Mouse (Mus musculus) adrenal gland, adult 10 weeks (tissue): ENCODE data around the gene Pip4k2b. TPM values are rescaled to one million over a fixed set of nuclear protein-coding genes. Genes with fewer than 3 reads are reported as not detected.

Experiments
- polyA plus RNA-seq: library from polyadenylated mRNA; stranded (reverse); fragments of 350-450 nt; fragmentation: Illumina TruSeq; extraction: RNeasy Lipid Tissue Mini Kit (QIAGEN cat#74804); gene quantifications from one replicate; pipeline ENCODE4 v1.2.3, GENCODE M21; 2014; ENCODE audit warnings: low read depth, low replicate concordance

Gene Pip4k2b
- polyA plus RNA-seq, result 17.1 TPM

GRCm38 (mm10) chr11:97744063-97744717 lies at the start of gene Pip4k2b:
Pip4k2b (minus strand) TSS chr11:97744704.

DNA sequence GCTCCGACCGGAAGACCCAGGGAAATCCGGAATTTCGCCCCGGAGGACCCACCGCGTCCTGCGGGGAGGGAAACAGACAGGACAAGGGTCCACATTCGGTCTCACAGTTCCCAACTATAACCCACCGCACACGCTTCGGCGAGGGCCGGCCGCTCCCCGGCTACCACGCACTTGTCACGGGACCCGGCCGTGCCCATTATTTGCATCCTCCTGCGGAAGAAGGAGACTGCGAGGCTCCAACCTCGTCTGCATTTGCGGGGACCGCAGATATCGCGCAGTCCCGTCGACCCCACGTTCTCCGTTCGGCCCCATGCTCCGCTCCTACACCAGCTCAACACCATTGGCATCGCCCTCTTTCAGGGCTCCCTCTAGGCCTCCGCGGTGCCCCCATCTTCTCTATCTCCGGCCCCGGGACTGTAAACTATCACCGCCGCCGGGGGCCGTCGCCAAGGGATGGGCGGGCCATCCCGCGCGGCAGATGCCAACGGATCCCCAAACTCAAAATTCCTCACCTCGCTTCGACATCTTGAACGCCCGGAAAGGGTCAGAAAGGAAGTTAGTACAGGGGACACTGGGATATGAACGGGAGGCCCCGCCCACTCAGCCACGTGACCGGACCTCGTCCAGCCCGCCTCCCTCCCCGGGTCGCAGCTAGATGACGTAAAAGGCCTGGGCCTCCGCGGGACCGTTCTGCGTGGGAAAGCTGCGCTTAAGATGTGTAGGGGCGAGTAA lies 37.5 kb upstream of the Pip4k2b start, which contains the start of gene Rpl23:
TSS of gene Rpl23 (minus strand) at position 606 of the 732 bp plus-strand sequence.

GRCm38 (mm10) chr11:97775808-97776496 lies 31.4 kb upstream of the Pip4k2b start, which contains the start of gene 1700001P01Rik:
1700001P01Rik (minus strand) TSS chr11:97775918.

DNA sequence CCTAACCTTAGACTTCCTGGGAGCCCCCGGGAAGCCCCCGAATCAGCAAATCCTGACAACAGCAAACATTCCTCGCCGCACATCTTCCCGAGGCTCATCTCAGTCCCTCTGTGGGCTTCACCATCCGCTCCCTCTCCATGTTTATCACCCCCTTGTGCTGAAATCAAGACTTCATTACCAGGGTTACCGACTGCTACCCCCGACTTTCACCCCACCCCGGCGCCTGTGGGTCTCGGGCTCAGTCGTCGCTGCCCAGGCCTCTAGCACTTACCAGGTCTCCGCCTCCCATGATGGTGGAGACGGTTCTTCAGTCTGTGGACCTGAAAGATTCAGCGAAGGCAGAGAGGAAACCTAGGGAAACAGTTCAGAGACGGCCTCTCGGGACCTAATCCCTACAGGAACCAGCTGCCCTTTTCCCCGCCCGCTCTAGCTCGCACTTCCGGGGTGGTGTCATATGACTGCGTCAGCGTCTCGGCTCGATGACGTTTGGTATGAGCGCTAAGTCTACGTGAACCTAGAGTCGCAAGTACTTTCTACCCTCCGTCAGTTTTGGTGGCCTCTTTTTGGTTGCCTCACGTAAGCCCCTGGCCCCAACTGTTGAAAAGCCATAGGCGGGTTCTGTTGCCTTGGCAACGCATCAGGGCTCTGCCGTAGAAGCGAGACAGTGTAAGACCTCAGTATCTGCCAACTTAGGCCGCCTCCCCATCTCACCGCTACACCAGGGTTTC lies 21.8 kb upstream of the Pip4k2b start, which contains the start of gene Cwc25:
TSS of gene Cwc25 (minus strand) at position 403 of the 728 bp plus-strand sequence.

DNA sequence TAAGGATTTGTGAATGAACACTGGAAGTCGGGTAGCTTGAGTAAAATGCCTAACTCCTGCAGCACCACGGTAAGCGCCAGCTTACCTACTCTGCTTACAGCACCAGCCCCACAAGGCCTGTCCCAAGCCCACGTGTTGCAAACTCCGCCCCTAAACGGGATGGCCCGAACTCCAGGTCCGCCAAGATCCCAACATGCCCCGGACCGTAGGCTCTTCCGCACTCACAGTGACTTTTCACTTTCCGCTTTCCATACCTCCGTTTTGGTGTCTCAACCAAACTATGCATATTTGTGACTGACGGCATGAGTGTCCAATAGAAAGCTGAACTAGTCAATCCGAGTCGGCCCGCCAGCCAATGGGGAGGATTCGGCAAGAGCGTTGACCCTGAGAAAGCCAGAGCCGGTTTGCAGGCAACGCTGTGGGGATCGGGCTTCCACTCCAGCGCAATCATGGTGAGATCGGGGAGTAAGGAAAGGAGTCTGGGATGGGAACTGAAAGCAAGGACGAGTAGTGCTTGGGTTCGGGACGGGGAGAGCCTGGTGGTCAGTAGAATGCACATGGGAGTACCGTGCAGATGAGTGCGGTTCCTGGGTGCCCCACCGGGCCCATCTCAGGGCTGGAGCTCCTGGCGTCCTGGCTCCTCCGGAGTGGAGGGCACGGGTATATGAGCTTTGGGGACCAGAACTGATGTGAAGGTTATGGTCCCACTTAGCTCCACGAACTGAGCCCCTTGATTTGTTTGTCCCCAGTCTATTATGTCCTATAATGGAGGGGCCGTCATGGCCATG lies 41.3 kb downstream of the Pip4k2b start, which contains the start of gene Psmb3:
TSS of gene Psmb3 (plus strand) at position 361 of the 788 bp plus-strand sequence.

GRCm38 (mm10) chr11:97700003-97700745 lies 44.3 kb downstream of the Pip4k2b start, which contains the start of gene Pcgf2:
Pcgf2 (minus strand) TSS chr11:97700497.

DNA sequence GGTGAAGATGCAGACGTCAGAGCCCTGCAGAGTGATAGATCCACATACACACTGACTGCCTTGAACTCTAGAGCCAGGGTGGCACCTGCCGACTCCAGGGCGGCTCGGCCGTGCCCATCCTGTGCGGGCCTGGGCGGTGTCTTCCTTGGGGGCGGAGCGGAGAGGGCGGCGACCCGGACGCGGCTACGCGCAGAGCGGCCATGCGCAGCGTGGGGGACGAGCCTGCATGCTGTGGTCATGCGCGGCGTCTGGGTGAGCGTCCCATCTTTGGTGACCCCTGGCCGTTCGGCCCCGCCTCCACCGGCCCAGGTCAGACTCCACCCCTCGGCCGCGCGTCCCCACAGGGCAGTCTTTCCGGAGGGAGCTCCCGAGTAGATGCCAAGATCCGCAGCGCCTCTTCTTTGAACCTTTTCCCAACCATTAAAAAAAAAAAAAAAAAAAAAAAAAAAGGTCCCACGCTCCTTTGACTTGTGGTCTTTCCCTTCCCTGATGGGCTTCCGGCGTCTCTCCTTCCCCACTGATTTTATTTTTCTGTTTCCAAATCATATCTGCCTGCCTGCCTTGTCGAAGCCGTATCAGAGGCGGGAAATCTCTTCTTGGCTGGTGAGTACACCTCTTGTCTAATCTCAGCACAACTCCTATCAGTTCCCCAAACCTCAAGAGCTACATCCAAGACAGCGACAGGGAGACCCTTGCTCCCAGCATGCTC lies 58.7 kb downstream of the Pip4k2b start, which contains the start of gene Cisd3:
TSS of gene Cisd3 (plus strand) at position 214 of the 709 bp plus-strand sequence.

Other genes with a start within 250 kb of the Pip4k2b start
- not detected for gene 4933428G20Rik, start 244.4 kb downstream of the Pip4k2b start, polyA plus RNA-seq
- gene Srcin1, start 168.5 kb downstream of the Pip4k2b start, polyA plus RNA-seq, result 3.6 TPM
- 0.23 TPM for gene Epop, start 115.0 kb downstream of the Pip4k2b start, polyA plus RNA-seq
- 7.2 TPM for gene Mllt6, start 81.3 kb downstream of the Pip4k2b start, polyA plus RNA-seq
- 11.4 TPM for gene Cisd3, start 58.9 kb downstream of the Pip4k2b start, polyA plus RNA-seq
- gene Pcgf2, start 44.2 kb downstream of the Pip4k2b start, polyA plus RNA-seq, result 3.8 TPM
- 12.1 TPM for gene Psmb3, start 41.3 kb downstream of the Pip4k2b start, polyA plus RNA-seq
- 20.1 TPM for gene Cwc25, start 21.9 kb upstream of the Pip4k2b start, polyA plus RNA-seq
- gene 1700001P01Rik, start 31.2 kb upstream of the Pip4k2b start, polyA plus RNA-seq, result not detected
- gene Rpl23, start 37.7 kb upstream of the Pip4k2b start, polyA plus RNA-seq, result 1,551 TPM
- gene Lasp1, start 54.3 kb upstream of the Pip4k2b start, polyA plus RNA-seq, result 49.3 TPM
- 9.6 TPM for gene B230217C12Rik, start 96.1 kb upstream of the Pip4k2b start, polyA plus RNA-seq
- gene Fbxo47, start 139.4 kb upstream of the Pip4k2b start, polyA plus RNA-seq, result 4.6 TPM
- gene Plxdc1, start 241.7 kb upstream of the Pip4k2b start, polyA plus RNA-seq, result 0.35 TPM